Mouse (Mus musculus) cortical plate, adult 2 months (tissue): ENCODE data around the gene Upk2.

ENCODE experiments used
- CTCF ChIP-seq: fragments of 200-500 bp; IDR thresholded peaks from 2 replicates; pipeline ENCODE4 v1.5.1; 2011; ENCODE audit warnings: mild to moderate bottlenecking, control low read depth, low read length; ENCODE audit not compliant: insufficient read depth; ENCODE audit errors: extremely low read depth
- POLR2A ChIP-seq: fragments of 200-500 bp; IDR thresholded peaks from 2 replicates; pipeline ENCODE4 v1.6.1; 2011; ENCODE audit warnings: mild to moderate bottlenecking, low read length, control low read depth; ENCODE audit not compliant: insufficient read depth; ENCODE audit errors: extremely low read depth

- TF ChIP-seq POLR2A (peak; percentile 75), CTCF (peak; percentile 88)
These were observed 25.1 kb upstream of the Upk2 start for GRCm38 (mm10) chr9:44479628-44480428.
